Mouse (Mus musculus) gastrocnemius, postnatal 14 days (tissue): ENCODE results near the gene Shroom3. TPM values are rescaled to one million over a fixed set of nuclear protein-coding genes. Genes with fewer than 3 reads are reported as not detected.

Source experiments
- DNase-seq: peaks from one replicate; pipeline ENCODE4 v3.0.0; 2021; ENCODE audit warnings: mixed read lengths
- intact Hi-C: fragments of 180-260 bp; cut with DNase I; formaldehyde crosslinking; loops from one replicate; pipeline ENCODE4 v1.15.1; 2025; ENCODE audit warnings: low total_unique reads
- total RNA-seq, 2 experiments: library from RNA; stranded (reverse); gene quantifications; 2 replicates each; pipeline ENCODE4 v1.2.3; 2021

The Shroom3 gene
- total RNA-seq, 2 experiments from 2014 or later = 1.2 to 1.7 TPM

DNA sequence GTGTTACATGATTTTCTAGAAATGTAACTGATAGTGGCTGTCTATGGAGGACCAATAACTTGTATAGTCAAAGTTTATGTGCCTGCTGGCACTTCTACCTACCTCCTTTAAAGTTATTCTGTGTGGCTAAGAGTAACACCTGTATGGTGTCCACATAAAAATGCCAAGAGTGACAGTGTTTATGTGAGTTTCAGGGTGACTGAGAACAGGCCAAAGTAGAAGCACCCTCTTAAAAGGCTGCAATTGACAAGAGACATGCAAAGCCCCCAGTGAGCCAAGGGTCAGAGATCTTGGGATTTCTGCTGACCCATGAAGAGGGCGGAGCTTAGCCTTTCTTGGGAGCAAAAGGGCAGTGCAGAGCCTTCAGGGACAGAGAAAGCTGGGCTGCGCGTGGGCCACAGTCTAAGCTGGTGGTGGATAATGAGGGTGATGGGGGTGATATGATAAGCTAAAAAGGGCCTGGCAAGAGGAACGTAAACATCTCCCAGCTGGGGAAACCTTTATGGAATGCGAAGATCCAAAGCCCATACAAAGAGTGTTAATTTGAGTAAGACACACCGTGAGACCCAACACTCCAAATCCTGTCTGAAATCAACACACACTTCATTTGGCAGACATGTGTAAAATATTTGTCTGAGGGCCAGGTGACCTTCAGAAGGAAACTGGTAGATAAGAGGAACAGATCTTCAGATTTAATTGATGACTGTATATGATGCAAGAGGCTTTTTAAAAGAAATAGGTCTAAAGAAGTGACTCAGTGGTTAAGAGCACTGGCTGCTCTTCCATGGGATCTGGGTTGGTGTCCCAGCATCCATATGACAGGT, 101.0 kb downstream of the Shroom3 start:
- DNase-seq = no peak
- intact Hi-C loops = no loop called here

GRCm38 (mm10) chr5:92785870-92786436, 102.7 kb downstream of the Shroom3 start:
- intact Hi-C loops = no loop called here
- DNase-seq = no peak

GRCm38 (mm10) chr5:92788990-92789389, 105.8 kb downstream of the Shroom3 start:
- intact Hi-C loops = no loop called here
- peak; percentile 46 for DNase-seq

GRCm38 (mm10) chr5:92796089-92796990, 113.1 kb downstream of the Shroom3 start:
- DNase-seq = no peak
- intact Hi-C loops = no loop called here

DNA sequence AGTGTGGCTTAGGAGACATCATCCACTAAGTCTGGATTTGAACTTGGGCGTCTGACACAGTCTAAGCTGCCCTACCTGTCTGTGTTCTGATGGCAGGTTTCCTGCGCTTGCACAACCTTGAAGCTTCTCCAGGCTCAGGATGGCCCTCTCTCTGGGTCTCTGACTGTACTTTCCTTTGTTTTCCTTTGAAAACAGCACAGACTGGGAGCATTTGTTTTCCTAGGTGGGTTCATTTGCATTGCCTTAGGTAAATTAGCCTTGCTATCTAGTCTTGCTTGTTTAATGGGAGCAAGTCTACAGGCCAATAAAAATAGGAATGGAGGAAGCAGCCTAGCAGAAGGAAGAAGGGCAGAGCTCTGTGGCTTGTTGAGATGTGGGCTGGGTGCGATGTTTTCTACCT, 114.7 kb downstream of the Shroom3 start:
- DNase-seq = no peak
- intact Hi-C loops = no loop called here

GRCm38 (mm10) chr5:92804379-92804778, 121.1 kb downstream of the Shroom3 start:
- intact Hi-C loops = no loop called here
- DNase-seq = no peak

DNA sequence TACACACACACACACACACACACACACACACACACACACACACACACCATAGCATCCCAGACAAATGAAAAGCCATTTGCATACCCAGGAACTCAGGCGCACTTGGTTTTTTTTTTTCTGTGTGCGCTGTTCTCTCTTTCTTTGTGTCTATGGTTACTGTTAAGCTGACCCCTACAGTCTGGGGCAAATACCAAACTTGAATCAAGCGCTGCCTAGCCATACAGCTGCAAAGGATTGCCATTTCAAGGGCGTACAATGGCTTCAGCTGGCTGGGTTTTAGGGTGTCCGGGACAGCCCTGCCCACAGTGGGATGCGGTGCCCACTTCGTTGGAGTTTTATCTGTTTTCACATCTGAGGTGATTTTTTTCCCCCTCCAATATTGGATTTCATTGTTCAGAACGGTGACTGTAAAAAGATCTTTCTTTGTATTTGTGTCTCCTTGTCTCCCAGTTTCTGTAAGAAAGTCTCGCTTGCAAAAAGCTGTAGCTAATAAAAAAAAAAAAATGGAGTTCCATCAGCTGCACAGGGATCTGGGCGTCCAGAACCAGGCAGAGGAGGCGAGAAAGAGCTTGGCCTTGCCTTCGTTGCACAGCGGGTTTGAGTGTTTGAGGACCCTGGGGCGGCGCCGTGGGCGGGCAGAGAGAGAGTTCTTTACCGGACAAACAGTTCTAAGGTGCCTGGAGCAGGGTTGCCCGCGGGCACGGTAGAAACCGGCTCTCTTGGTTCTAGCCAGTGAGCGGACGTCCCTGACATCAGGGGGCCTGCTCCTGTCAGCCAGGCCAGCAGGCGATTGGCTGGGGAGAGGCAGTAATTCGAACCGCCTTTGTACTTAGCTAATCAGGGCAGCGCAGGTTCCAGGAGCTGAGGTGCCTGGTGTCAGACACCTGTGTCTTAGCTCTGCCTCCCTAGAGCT, 125.5 kb downstream of the Shroom3 start:
- intact Hi-C loops = no loop called here
- peak; percentile 36 for DNase-seq

- intact Hi-C loops = no loop called here
These were observed 126.1 kb downstream of the Shroom3 start for GRCm38 (mm10) chr5:92809416-92809750.

GRCm38 (mm10) chr5:92810922-92811533, 127.8 kb downstream of the Shroom3 start:
- no peak for DNase-seq
- intact Hi-C loops = no loop called here

More at GRCm38 (mm10) chr5:92809416-92809750, 126.1 kb downstream of the Shroom3 start:
- no peak for DNase-seq

GRCm38 (mm10) chr5:92811761-92812160, 128.5 kb downstream of the Shroom3 start:
- intact Hi-C loops = no loop called here
- no peak for DNase-seq

GRCm38 (mm10) chr5:92812936-92813335, 129.7 kb downstream of the Shroom3 start:
- intact Hi-C loops = no loop called here
- DNase-seq = no peak

DNA sequence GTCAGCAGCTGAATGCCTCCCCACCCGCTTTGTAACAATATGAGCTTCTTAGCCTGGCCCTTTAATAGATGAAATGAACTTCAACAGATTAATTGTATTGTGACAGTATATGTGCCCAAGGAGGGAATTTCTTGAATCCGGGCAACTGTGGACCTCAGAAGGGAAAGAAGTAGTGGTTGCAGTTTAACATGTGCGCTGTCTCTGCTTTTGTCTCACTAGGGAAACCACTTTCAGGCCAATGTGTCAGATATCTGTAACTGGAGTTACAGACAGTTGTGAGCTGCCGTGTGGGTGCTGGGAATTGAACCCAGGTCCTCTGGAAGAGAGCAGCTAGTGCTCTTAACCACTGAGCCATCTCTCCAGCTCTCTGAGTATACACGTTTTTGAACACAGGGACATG, 130.3 kb downstream of the Shroom3 start:
- intact Hi-C loops = no loop called here

GRCm38 (mm10) chr5:92814621-92815020, 131.4 kb downstream of the Shroom3 start:
- DNase-seq = no peak
- intact Hi-C loops = no loop called here

More for the DNA sequence above, 130.3 kb downstream of the Shroom3 start:
- no peak for DNase-seq

- no peak for DNase-seq
- intact Hi-C loops = no loop called here
These were observed 134.0 kb downstream of the Shroom3 start for GRCm38 (mm10) chr5:92817122-92817822.

GRCm38 (mm10) chr5:92821370-92821769, 138.1 kb downstream of the Shroom3 start:
- intact Hi-C loops = no loop called here

GRCm38 (mm10) chr5:92823495-92823894, 140.3 kb downstream of the Shroom3 start:
- intact Hi-C loops = no loop called here
- no peak for DNase-seq

More at GRCm38 (mm10) chr5:92821370-92821769, 138.1 kb downstream of the Shroom3 start:
- no peak for DNase-seq

GRCm38 (mm10) chr5:92824304-92825009, 141.2 kb downstream of the Shroom3 start:
- intact Hi-C loops = no loop called here

DNA sequence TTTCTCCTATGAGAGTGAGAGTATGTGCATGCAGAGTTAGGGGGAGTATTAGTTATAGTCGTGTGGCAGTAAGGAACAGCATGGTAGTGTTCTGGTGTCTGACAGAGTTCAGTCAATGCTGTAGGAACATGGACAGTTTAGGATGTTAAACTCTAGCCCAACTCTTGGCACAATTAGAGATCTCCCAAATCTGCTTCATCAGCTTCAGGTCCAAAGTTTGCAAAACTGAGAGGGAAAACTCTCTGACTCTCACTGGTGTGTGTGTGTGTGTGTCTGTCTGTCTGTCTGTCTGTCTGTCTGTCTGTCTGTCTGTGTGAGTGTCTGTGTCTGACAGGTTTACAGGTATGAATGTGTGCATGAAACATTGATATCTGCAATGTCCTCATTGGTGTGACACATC, 147.2 kb downstream of the Shroom3 start:
- no peak for DNase-seq
- intact Hi-C loops = no loop called here

More at GRCm38 (mm10) chr5:92824304-92825009, 141.2 kb downstream of the Shroom3 start:
- no peak for DNase-seq
